Mouse (Mus musculus): ENCODE measurements around the gene Fiz1. TPM values are rescaled to one million over a fixed set of nuclear protein-coding genes. Genes with fewer than 3 reads are reported as not detected.
"Not testable (repeated sequence)": the region's sequence is repeated elsewhere in the genome, so short reads cannot be mapped to it uniquely, and the experiment has no call there.

Fiz1 gene
- total RNA-seq, 2 experiments from 2014 or later, result 21.6 to 25.6 TPM

DNA sequence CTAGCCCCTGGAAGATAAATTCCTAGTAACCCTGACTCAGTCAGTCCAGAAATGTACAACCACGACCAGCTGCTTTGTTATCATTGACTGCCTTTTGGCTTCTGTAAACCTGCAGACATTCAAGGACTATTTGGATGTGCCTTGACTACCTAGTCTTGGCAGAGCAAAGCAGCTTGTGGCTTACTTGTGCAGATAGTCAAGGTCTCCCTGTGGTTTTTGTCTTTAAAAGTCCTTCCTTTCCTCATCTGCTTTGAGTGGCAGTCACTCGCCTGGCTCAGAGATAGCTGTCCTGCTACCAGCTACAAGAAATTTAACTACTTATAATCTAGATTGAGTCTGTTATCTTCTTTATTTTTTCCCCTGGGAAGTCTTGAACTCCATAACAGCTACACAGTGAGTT, 30.5 kb upstream of the Fiz1 start:
- intact Hi-C loops (cut with DNase I), result no loop called here

DNA sequence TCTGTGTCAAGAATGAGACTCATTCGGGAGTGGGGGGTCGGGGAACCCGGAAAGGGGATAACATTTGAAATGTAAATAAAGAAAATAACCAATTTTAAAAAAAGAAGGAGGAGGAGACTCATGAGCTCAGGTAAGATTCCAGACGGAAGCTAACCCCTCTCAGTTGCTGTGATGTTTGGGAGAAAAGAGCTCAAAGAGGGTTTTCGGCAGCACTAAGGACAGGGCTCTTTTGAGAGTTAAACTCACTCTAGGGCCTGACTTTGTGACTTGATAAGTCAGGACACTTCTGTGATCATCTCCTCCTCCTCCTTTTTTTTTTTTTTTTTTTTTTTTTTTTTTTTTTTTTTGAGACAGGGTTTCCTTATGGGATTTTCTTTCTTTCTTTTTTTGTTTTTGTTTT, 24.4 kb upstream of the Fiz1 start:
- no peak for DNase-seq
- intact Hi-C loops (cut with DNase I), result no loop called here

More for the DNA sequence above, 30.5 kb upstream of the Fiz1 start:
- no peak for DNase-seq

DNA sequence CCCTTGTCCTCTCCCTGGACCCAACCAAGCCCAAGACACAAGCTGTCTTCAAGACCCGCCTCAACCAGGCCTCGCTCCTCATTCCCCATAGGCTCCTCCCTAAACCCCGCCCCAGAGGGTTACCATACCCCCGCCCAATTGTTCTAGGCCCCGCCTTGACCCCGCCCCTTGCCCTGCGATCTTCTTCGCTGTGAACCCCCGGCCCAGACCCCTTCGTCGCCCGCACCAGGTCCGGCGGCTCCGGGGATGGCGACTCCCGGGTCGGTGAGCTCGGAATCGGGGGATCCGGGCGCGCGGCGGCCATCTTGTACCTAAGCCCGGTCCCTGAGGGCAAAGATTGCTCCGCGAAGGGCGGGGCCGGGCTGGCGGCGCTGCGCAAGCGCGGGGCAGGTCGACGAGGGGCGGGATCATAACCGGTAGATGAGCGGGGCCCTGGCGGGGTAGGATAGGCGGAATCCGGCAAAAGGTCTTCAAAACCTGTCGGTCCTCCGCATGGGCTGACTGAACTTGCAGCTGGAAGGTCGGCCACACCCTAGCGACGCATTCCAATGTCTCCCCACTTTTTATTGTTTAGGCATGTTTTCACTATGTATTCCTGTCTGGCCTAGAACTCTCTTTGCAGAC, 23.7 kb upstream of the Fiz1 start, which contains the start of gene Zfp784:
Gene Zfp784 (minus strand): TSS at position 338 of the 624 bp plus-strand sequence.
- DNase-seq, result peak; percentile 96
- intact Hi-C loops (cut with DNase I), result no loop called here

DNA sequence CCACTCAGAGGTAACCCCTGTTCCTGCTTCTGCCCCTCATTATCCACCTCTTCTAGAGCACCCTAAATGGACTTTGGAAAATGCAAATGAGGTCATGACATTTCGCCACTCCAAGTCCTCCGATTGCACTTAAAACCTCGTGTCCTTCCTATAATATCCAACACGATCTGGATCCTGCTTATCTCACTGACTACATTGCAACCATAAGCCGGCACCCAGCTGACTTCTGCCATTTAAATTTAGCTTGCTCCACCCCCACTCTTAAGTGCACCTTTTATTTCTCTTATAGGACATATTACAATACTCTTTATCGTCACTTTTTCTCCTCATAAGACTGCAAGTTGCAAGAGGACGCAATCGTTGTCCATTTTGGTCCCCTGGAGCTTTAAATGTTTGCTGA, 23.0 kb upstream of the Fiz1 start:
- no peak for DNase-seq
- intact Hi-C loops (cut with DNase I), result loop anchor here (2.0 kb wide), 1 partner anchor 17 kb away; the partner anchor contains the start of genes Ccdc106 and Zfp865

DNA sequence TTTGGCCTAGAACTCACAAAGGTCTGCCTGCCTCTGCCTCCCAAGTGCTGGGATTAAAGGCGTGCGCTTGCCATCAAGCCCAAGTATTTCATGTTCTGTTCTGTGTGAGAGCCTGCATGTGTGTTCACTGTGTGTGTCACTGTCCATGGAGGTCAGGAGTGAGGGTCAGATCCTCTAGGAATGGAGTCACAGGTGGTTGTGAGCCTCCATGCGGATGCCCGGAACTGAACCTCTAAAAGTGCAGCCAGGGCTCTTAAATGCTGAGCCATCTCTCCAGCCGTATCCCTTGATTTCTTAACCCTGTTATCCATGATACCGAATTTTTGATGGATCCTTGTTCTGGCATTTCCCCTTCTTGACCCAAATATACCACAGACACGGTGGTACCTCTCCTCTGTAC, 22.5 kb upstream of the Fiz1 start:
- no peak for DNase-seq
- intact Hi-C loops (cut with DNase I), result loop anchor here (2.0 kb wide), 1 partner anchor 16 kb away; the partner anchor contains the start of genes Ccdc106 and Zfp865

DNA sequence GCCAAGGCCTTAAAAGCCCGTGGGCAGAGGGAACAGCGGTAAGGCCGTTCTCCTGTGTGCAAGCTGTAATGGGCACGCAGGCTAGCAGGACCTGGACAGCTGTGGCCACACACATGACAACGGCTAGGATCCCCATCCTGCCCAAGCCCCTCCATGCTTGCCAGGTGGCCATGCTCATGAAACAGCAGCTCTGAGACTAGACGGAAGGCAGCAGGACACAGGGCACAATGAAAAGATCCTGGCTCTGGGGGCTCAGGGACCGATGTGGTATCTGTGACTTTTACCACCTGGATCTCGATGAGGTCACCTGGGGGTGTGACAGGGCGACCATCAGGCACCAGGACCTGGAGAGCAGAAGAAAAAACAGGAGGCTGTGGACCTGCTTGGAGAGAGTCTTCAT, 21.6 kb upstream of the Fiz1 start:
- no peak for DNase-seq
- intact Hi-C loops (cut with DNase I), result loop anchor here (2.0 kb wide), 1 partner anchor 15 kb away; the partner anchor contains the start of genes Ccdc106 and Zfp865

DNA sequence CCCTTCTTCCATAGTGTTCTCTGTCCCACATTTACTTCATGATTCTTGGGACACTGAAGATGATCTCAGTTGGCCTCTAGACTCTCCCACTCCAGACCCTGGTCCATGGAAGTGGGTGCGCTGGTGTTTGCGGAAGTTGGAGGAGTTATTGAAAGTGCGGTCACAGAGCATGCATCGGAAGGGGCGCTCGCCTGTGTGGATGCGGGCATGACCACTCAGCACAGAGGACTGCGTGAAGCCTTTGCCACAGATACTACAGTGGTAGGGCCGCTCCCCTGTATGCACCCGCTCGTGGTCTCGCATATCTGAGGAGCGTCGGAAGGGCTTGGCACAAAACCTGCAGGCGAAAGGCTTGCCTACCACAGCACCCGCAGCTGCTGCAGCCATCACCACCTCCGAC, 21.1 kb upstream of the Fiz1 start:
- intact Hi-C loops (cut with DNase I), result loop anchor here (2.0 kb wide), 1 partner anchor 15 kb away; the partner anchor contains the start of genes Ccdc106 and Zfp865
- DNase-seq, result no peak

DNA sequence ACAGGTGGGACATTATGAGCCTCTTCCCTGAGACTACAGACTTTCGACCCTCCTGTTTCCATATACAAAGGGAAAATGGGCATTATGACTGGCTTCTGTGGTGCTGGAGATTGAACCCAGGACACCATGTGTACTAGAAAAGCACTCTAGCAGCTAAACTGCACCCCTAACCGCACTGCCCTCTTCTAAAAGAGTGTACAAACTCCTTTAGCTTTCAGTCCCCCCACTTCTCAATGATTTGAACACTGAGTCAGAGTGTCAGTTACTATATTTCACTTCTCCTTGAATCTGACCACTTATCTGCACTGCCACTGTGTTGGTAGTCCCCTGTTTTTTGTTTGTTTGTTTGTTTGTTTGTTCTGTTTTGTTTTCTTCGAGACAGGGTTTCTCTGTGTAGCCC, 19.3 kb upstream of the Fiz1 start, which contains the start of gene 4632433K11Rik:
Gene 4632433K11Rik (plus strand): TSS at position 301 of the 400 bp plus-strand sequence.
- DNase-seq, result no peak
- intact Hi-C loops (cut with DNase I), result no loop called here

DNA sequence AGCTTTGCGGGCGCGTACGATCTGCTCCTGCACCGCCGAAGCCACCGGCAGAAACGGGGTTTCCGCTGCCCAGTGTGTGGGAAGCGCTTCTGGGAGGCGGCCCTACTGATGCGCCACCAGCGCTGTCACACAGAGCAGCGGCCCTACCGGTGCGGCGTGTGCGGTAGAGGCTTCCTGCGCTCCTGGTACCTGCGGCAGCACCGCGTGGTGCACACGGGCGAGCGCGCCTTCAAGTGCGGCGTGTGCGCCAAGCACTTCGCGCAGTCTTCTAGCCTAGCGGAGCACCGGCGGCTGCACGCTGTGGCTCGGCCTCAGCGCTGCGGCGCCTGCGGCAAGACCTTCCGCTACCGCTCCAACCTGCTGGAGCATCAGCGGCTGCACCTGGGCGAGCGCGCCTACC, 17.0 kb upstream of the Fiz1 start:
- intact Hi-C loops (cut with DNase I), result no loop called here
- DNase-seq, result no peak

DNA sequence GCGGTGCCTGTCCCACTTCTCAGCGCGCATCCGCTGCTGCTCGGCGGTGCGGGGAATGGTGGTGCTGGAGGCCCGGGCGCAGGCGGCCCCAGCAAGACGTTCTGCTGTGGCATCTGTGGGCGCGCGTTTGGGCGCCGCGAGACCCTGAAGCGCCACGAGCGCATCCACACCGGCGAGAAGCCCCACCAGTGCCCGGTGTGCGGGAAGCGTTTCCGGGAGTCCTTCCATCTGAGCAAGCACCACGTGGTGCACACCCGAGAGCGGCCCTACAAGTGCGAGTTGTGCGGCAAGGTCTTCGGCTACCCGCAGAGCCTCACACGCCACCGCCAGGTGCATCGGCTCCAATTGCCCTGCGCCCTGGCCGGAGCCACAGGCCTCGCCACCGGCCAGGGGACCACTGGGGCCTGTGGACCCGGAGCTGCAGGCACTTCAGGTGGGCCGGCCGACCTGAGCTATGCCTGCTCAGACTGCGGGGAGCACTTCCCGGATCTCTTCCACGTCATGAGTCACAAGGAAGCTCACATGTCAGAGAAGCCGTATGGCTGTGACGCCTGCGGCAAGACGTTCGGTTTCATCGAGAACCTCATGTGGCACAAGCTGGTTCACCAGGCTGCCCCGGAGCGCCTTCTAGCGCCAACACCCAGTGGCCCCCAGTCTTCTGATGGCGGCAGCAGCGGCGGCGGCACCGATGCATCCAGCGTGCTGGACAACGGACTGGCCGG, 16.2 kb upstream of the Fiz1 start:
- intact Hi-C loops (cut with DNase I), result no loop called here
- DNase-seq, result no peak

DNA sequence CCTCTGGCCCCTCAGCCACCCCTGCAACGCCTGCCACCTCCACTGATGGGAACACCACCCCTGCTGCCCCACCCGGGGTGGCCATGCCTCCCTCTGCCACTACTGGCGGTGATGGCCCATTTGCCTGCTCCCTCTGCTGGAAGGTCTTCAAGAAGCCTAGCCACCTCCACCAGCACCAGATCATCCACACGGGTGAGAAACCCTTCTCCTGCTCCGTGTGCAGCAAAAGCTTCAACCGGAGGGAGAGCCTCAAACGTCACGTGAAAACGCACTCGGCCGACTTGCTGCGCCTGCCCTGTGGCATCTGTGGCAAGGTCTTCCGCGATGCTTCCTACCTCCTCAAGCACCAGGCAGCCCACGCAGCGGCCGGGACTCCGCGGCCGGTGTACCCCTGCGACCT, 15.4 kb upstream of the Fiz1 start:
- intact Hi-C loops (cut with DNase I), result no loop called here
- DNase-seq, result no peak

DNA sequence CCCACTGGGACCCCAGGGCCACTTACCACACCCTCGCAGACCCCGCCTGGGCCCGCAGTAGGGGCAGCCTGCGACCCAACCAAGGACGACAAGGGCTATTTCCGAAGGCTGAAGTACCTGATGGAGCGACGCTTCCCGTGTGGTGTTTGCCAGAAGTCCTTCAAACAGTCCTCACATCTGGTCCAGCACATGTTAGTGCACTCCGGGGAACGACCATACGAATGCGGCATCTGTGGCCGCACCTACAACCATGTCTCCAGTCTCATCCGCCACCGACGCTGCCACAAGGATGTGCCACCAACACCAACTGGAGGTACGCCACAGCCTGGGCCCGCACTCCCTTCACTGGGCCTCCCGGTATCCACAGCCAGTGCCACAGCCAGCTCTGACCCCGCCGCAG, 15.0 kb upstream of the Fiz1 start:
- DNase-seq, result no peak
- intact Hi-C loops (cut with DNase I), result no loop called here

DNA sequence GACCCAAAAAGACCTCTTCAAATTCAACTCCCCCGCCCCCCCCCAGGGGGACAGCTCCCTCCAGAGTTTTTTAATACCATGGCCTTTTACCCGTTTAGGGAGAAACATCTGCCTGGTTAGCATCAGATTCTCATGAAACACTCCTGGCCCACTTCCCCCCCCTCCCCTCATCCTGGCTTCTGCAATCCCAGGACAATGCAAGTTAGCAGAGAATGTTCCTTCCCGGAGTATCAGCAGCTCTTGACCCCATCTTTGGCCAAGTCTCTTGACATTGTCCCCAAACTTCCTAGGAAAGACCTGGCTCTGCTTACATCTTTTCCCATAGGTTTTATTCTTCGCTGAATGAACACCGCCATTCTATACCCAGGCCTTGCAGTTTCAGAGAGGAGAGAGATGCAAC, 6.7 kb upstream of the Fiz1 start:
- no peak for DNase-seq
- intact Hi-C loops (cut with DNase I), result loop anchor here (2.0 kb wide), 1 partner anchor 16 kb away; no protein-coding TSS in a partner anchor

DNA sequence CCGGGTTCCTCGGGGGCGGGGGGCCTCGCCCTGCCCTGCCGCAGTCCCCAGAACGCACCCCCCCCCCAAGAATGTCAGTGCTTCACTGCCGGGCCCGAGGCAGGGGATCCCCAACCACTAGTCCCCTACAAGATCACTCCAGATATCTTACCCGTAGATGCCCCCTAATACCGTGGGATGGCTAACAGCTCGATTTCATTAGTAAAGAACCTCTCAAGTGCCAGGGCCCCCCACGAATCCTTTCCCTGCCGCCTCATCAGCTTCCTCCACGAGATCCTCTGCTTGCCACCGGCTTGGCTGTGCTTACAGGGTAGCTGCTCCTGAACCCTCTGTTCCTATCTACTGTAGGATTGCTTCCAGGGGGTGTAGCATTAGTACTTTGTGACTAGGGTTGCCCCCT, 6.2 kb upstream of the Fiz1 start:
- no peak for DNase-seq
- intact Hi-C loops (cut with DNase I), result loop anchor here (2.0 kb wide), 1 partner anchor 16 kb away; no protein-coding TSS in a partner anchor

DNA sequence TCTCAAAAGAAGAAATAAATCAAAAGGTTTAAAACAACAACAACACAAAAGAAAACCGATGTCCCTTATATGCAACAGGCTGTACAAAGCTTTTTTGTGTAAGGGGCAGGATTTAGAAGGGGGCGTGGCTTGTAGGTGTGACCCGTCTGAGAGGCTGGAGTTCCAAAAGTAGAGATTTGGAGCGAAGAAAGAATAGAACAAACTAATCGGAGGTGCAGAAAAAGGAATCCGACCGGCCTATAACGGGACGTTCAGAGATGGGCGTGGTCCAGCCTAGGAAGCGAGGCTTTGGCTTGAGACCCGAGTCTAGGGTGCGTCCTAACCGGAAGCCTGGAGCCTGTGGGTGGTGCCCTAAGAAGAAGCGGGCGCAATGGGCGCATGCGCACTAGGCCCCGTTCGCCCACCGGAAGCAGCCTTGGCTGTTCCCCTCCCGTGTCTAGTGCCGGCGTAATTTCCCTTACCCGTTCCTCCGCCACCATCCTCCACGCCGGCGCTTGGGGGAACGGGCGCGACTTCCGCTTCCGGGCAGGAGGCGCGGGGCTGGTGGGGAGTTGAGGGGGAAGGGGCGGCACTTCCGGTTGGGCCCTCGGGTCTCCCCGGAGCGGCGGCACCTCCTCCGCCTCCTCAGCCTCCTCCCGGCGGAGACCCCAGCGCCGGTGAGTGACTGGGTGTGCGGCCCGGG, 5.6 kb upstream of the Fiz1 start, which contains the start of the genes Zfp865 and Ccdc106:
Gene Zfp865 (plus strand): TSS at position 377 of the 682 bp plus-strand sequence.
Gene Ccdc106 (plus strand): TSS at position 554 of the 682 bp plus-strand sequence.
- DNase-seq, result peak; percentile 99
- intact Hi-C loops (cut with DNase I), result loop anchor here (2.0 to 10.0 kb wide), 2 partner anchors 17 to 1265 kb away; partner anchors contain the start of gene Zfp667

DNA sequence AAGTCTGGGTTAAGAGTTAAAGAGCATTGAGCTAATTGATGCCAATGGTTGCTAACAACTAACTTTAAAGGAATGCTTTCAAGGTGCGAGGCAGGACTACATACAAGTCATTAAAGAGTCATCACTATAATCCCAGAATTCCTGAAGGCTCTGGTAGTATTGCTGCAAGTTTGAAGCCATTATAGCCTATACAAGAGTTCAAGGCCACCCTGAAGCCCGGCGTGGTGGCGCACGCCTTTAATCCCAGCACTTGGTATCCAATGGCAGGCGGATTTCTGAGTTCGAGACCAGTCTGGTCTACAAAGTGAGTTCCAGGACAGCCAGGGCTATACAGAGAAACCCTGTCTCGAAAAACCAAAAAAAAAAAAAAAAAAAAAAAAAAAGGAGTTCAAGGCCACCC, 5.1 kb upstream of the Fiz1 start:
- intact Hi-C loops (cut with DNase I), result loop anchor here (10.0 kb wide), 1 partner anchor 1265 kb away; the partner anchor contains the start of gene Zfp667

DNA sequence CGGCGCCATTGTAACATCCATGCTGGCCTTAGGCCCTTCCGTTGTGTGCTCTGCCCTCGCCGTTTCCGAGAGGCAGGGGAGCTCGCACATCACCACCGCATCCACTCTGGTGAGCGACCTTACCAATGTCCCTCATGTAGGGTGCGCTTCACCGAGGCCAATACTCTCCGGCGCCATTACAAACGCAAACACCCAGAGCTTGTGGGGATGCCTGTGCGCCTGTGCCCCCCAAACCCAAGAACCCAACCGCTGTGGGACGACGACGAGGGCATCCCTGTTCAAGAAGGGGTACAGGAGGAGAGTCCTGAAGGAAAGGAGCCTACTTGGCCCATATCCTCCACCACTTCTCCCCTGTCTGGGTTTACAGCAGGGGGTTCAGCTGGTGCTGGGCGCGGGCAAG, 3.4 kb upstream of the Fiz1 start:
- intact Hi-C loops (cut with DNase I), result loop anchor here (10.0 kb wide), 1 partner anchor 1267 kb away; the partner anchor contains the start of gene Zfp667

More for the DNA sequence above, 5.1 kb upstream of the Fiz1 start:
- not testable (repeated sequence) for DNase-seq

DNA sequence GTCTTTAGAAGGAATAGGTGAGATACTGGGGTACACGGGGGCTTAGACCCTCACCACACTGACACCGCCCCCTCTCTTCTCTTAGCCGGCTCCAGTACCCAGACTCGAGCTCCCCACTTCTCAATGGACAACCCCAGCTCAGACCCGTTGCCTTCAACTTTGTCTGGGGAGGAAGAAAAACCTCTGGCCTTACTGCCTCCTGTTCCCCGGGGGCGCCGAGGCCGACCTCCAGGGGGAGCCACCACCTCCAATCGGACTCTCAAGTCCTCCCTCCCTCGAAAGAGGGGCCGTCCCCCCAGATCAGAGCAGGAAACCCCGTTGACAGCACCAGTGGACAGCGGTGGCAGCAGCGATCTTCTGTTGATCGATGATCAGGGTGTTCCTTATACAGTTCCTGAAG, 2.9 kb upstream of the Fiz1 start:
- intact Hi-C loops (cut with DNase I), result loop anchor here (10.0 kb wide), 1 partner anchor 1267 kb away; the partner anchor contains the start of gene Zfp667
- DNase-seq, result no peak

More for the DNA sequence above, 3.4 kb upstream of the Fiz1 start:
- DNase-seq, result no peak

DNA sequence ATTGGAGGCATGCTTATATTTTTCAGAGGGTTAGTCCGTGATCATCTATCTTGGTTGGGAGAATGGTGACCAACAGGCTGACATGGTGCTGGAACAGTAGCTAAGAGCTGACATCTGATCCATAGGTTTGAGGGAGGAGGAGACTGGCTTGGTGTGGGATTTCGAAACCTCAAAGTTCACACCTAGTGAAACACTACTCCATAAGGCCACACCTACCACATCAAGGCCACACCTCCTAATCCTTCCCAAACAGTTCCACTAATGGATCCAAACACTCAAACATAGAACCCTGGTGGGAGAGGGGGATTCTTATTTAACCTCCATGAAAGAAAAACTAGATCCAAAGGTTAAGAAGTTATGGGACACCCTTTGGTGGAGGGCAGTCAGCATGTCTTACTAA, 2.4 kb upstream of the Fiz1 start:
- no peak for DNase-seq
- intact Hi-C loops (cut with DNase I), result loop anchor here (10.0 kb wide), 1 partner anchor 1268 kb away; the partner anchor contains the start of gene Zfp667

DNA sequence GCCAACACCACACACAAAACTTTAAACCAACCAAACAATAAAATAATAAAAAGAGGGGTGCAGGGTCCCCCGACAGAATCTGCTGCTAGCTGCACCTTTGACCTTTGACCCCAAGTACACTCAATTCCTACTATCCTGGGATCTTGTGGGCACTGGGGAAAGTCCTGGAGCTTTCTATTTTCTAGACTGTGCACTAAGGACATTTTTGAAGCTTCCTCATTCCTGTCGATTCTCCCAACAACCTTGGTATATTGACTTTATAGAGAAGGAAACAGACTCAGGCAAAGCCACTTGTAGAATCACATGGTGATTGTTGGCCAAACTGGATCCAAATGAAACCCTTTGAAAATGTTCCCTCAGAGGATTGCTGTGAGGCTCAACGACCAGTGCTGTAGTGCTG, 1.6 kb upstream of the Fiz1 start:
- intact Hi-C loops (cut with DNase I), result loop anchor here (10.0 kb wide), 1 partner anchor 1269 kb away; the partner anchor contains the start of gene Zfp667
- DNase-seq, result no peak

Measured in heart, postnatal 10 days (tissue).